Mouse (Mus musculus) neutrophil, adult 83 days (primary cell): ENCODE data around the gene Gm34653. TPM values are rescaled to one million over a fixed set of nuclear protein-coding genes. Genes with fewer than 3 reads are reported as not detected.

ENCODE experiments used
- total RNA-seq, 2 experiments: library from RNA; stranded (reverse); gene quantifications; one replicate each; pipeline ENCODE4 v1.2.4; 2023

Gene Gm34653
- total RNA-seq = not detected

DNA sequence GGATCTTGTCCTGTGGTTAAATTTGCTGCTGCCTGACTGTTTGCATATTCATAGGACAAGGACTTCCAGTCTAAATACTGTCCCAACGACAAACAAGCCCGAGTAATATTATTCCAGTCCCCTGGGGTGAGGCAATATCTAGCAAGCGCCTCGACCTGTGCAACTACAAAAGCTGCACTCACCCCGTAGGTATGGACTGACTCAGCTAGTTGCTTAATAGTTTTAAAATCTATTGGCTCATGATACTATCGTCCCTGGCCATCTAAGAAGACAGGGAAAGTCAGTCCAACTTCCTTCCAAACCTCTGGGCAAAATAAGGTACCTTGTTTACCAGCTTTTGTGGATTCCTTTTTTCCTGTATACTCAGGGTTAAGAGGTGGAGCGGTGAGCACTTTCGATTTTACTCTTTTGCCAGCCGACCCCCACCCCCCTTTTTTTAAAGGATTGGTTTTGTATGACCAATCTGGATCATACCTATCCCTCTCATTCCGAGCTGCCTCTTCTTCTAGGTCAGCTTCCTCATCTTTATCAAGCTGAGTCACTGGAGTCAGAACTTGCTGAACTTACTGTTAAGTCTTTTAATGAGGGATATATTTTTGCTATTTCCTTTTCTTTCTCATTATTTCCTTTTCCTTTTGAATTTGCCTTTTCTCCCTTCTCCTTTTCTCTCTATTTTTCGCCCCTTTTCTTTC is at the start of gene Gm34653:
TSS of gene Gm34653 (plus strand) at position 242 of the 692 bp plus-strand sequence.

DNA sequence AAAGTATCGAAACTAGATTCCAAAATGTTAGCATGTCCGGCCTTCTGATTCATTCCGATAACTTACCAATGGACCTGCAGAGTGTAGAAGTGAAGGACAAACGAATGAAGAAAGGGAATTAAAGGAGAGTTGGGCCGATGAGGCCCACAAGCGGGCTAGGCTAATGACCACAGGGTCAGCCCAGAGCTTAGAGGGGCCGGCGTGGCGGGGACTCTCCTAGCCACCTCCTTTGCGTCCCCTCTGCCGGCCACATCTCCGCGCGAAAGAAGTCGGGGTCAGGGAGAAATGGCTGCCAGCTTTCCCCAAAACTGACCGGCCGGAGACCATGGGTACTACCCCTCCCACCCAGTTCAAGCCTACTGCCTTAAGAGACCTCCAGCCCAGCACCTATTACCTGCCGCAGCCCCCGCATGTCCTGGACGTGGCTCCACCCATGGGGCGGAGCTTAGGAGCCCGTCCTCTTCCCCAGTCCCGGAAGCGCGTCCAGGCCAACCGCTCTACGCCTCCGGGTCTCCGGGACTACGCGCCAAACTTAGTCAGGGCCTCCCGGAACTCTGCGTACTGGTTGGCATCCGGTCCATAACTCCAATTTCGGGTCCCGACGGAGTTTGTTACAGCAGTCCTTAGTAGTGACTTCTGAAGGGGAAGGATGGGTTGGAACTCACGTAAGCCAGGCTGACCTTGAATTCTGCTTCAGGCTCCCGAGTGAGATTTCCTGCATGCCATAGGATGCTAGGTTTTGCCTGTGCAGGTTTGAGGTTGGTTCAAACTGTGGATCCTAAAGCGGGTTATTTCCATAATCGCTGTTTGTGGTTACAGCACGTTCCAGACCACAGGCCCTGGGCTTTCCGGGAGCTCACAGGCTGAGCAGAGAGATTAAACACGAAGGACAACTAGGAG is 33.2 kb upstream of the Gm34653 start, which contains the start of gene Rabepk:
TSS of gene Rabepk (minus strand) at position 556 of the 900 bp plus-strand sequence.

DNA sequence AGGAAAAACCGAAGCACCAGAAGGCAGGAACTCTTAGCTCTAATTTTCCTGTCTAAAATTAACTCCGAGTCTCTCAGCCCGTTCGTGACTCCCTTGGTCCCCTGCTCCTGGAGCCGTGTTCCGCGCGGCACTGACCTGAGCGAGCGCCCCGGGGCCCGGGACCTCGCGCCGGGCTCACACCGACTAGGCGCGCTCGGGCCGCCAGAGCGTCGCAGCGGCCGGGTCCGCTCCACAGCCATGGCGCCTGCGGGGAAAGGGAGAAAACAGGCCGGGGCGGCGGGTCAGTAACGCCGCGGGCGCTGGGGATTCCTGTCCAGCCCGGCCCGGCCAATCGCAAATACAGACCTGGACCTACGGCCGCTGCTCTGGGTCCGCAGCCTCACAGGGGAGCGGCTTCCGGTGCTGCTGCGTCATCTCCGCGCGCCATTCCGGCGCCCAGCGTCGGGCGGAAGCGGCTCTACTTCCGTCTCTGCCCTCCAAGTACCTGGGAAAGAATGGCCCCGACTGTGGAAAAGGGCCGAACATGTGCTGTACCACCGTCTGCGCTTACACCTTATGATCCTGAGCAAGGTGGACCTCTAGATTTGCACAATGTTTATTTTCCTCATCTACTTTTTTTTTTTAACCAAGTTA is 6.9 kb upstream of the Gm34653 start, which contains the start of gene Fbxw2:
TSS of gene Fbxw2 (minus strand) at position 485 of the 633 bp plus-strand sequence.

DNA sequence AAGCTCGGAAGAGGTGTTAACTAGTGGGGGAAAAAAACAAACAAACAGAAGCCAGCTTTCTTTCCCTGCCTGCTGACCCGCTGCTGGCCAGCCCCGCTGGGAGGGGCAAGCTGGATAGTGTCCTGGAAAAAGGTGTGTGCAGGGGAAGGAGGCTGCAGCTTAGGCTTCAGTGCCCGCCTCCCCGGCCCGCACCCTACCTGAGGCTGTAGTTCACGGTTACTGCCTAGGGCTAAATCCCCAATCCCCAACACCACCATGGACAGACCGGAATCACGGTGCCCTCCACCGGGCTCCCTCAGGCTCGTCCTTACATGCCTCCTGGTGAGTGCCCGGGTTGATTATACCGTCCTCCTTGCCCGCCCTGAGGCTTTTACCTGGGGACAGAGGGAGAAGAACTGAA is 41.5 kb downstream of the Gm34653 start, which contains the start of gene Cutal:
TSS of gene Cutal (plus strand) at position 126 of the 400 bp plus-strand sequence.

DNA sequence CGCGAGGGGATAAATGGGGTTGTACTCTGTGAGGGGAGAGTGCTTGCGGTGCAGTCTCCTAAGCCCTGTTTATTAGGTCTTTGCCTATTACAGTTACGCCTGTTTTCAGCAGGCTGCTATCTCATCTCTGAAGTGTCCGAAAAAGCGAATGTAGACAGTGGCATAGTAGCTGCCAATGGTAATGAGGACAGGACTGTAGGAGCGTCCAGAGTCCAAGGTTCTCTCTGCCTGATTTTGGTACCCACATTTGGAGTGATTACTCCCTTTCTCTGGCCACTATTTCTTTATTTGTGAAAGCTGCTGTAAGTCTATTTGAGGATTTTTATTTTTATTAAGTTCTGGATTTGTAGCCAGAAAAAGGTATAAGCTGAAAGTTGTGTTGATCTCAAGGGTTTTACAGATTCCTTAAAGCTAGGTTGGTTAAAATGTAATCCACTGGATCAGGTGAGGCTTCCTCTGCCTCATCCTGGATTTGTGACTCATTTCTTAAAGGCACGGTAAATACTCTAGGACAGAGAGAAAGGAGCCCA is 42.1 kb downstream of the Gm34653 start, which contains the start of gene Psmd5:
TSS of gene Psmd5 (minus strand) at position 153 of the 530 bp plus-strand sequence.

Other genes starting within 250 kb of the Gm34653 start
- gene Gapvd1, start 77.8 kb upstream of the Gm34653 start, total RNA-seq = 10 to 100 TPM; 87.3 to 91.3 TPM
- gene Hspa5, start 61.0 kb upstream of the Gm34653 start, total RNA-seq = 100 to 1,000 TPM; 731 to 950 TPM
- 10 to 100 TPM in 1 of 2 experiments, 1 to 10 TPM in 1; 8.3 to 11.7 TPM for gene Rabepk, start 33.1 kb upstream of the Gm34653 start, total RNA-seq
- gene Fbxw2, start 6.7 kb upstream of the Gm34653 start, total RNA-seq = 10 to 100 TPM; 82.5 to 92.0 TPM
- gene Cutal, start 41.4 kb downstream of the Gm34653 start, total RNA-seq = not detected
- gene Psmd5, start 42.0 kb downstream of the Gm34653 start, total RNA-seq = 10 to 100 TPM; 20.9 to 24.5 TPM
- gene Phf19, start 81.0 kb downstream of the Gm34653 start, total RNA-seq = 10 to 100 TPM in 1 of 2 experiments, 1 to 10 TPM in 1; 9.1 to 13.4 TPM
- 1 to 10 TPM; 3.0 to 3.3 TPM for gene Traf1, start 128.8 kb downstream of the Gm34653 start, total RNA-seq
- gene Hc, start 228.4 kb downstream of the Gm34653 start, total RNA-seq = 1 to 10 TPM; 1.1 to 1.4 TPM